Mouse (Mus musculus) monocyte, adult 2 months (primary cell): ENCODE results near the gene Abhd17a.
A peak's percentile ranks its signal among the peaks of the same experiment; 100 is the strongest.

Experiments used
- DNase-seq, 2 experiments: peaks; one replicate each; pipeline ENCODE4 v3.0.0; 2022; ENCODE audit warnings: low spot score in 2 of 2, low read depth in 1 of 2

The Abhd17a gene

DNA sequence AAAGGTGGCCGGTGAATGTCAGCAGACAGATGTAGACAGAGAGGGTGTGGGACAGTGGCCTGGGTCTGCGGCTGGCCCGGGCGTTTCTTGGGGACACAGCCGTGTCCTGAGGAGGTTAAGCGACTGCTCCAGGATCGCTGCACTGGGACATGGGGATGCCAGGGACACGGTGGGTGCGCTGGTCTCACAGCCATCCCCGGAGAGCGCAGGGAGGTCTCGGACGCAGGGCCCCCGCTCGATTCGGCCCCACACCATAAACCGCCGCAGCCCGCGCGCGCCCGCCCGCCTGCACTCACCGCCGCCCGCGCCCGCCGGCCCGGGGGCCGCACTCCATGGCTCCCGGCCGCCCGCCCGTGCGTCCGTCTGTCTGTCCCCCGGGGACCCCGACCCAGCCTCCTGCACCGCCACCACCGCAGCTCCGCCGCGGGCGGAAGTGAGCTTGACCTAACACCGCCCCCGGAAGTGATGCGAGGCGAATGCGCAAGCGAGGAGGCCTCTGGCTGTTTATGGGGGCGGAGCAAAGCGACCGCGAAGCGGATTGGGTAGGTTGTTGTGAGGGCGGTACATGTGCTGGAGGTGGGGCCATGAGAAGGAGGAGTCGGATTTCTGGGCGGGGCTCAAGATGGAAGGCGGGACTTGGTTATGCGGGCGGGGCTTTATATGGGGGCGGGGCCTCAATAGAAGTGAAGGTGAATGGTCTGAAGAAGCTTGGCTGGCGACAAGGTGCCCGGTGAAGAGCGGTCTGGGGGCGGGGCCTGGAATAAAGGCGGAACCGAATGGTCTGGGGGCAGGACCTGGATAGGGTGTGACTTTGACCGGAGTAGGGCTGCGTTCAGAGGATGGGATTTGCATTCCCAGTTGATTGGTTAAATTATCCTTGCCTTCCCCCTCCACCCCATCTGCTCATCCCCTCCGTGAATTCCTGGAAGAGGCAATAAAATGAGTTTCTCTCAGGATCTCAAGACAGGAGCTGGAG lies at the start of gene Abhd17a:
Gene Abhd17a (minus strand): TSS at position 463 of the 976 bp plus-strand sequence.
- DNase-seq: peak; percentile 81 to 88

- DNase-seq: no peak
These were observed 45.2 kb upstream of the Abhd17a start for GRCm38 (mm10) chr10:80635345-80635744.

DNA sequence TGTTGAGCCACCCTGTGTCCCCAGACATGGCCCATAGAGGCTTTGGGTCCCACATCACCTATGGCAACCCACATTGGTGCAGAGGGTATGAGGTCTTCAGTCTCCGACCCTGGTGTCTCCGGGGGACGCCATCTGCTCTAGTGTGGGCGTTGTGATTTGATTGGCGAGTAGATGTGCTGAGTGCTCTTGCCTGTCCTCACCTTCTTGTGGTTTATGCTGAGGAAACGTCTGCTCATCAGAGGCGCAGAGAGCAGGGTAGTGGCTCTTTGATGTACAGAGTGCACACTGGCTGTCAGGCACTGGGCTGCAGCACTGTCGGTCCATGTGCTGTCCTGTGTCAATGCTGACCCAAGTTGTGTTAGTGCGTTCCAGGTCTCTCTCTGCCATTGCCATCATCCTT lies 38.8 kb upstream of the Abhd17a start:
- DNase-seq: no peak

DNA sequence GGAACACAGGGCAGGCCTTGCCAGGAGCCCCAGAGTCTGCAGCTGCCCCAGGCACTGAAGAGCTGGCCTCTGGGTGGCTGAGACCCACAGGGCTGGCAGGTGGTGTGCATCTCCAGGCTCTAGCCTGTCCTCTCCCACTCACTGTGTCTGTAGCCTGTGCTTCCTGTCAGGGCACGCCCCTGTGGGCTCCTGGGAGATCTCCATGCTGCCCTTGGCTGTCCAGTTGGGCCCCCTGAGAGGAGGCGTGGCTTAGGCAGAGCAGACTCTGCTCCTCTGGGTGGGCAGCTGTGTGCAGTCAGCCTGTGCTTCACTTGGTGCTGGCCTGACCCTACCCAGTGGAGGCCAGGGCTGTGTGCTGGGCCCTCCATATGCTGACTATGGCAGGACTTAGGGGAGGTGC lies 37.5 kb upstream of the Abhd17a start:
- no peak for DNase-seq

DNA sequence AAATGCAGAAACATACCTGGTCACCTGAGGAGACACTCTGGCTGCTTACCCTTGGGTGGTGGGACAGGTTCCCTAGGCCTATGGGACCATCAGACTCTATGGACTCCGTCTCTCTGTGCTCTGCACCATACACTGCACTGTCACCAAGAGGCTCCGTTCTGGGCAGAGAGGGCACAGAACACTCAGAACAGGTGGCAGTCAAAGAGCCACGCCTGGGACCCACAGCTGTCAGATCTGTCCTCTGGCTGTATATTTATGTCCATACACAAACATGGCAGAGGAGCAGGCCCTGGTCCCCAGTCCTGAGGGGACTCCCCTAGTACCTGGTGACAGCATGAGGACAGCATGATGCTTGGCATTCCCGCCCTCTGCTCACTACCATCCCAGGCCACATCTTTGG lies 35.6 kb upstream of the Abhd17a start:
- DNase-seq: no peak

DNA sequence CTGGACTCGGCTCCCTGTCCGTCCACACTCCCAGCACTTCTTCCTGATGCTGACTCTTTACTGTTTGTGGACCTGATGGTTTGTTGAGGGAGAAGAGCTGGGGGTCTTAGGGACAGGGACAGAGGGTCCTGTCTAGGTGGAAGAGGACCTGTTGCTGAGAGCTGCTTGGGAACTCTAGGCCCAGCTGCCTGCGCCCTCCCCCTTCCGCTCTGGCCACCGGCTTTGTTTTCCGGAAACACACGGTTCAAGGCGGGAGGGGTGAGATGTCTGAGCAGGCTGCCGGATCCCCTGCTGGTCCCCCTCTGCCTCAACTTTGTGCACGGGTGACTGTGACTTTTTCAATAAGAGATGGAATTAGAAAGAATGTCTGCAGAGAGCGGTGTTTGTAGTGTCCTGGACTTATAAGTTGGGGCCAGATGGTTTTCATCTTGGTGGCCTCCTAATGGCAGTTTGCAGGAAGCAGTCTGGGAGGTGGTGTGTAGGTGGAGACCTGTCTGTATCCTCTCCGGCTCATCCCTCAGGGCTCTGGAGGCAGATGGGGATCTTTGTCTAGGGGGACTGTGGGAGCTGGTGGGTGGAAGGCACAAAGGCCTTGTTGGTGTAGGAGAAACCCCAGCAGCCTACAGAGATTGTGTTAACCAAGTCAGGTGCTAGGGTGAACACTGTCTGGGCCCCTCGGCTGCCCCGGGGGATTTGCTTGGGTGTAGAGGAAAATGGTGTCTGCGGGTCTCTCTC lies 33.5 kb upstream of the Abhd17a start:
- DNase-seq: peak in 1 of 2 experiments; percentile 48

GRCm38 (mm10) chr10:80622661-80623456 lies 32.7 kb upstream of the Abhd17a start, which contains the start of gene Csnk1g2:
TSS of gene Csnk1g2 (plus strand) at chr10:80622838.
- DNase-seq: peak in 1 of 2 experiments; percentile 18

DNA sequence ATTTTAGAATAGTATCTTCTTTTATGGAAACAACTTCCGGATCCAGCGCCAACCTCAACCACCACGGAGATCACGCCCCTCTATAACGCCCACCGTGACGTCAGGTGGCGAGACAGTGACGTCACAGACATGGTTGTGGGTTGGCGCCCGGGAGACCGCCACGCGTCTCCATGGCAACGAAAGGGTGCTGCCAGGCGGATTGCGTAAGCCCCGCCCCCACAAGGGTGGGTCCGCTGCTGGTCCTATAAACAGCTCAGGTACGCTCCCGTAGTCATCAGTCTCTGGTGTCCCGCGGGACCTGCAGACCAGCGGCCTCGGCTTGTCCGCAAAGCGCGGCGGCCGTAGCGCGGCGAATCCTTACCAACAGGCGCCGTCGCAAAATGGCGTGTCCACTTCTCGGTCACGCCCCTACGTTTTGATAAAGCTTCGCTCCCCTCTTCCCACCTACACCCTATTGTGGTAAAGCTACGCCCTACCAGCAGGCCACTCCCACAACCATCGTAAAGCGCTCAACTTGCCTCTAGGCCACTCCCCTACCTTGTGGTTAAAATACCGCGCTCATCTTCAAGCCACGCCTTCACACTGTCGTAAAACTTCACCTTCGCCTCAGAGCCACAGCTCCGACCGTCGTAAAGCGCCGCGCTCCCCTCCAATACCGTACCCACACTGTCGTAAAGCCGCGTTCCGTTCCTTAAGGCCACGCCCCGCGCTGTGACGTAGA lies 32.0 kb upstream of the Abhd17a start:
- peak; percentile 97 to 100 for DNase-seq

DNA sequence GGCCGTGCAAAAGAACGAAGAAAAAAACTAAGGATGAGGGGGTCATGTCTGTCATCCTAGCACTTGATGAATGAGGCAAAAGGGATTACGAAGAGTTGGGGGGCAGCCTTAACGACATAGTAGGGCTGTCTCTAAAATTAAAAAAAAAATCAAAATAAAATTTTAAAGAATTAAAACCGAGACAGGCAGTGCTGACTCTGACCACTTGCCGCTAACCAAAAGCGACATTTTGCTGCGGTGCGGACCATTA lies 31.5 kb upstream of the Abhd17a start:
- DNase-seq: no peak

- DNase-seq: no peak
These were observed 30.9 kb upstream of the Abhd17a start for GRCm38 (mm10) chr10:80620796-80621689.

DNA sequence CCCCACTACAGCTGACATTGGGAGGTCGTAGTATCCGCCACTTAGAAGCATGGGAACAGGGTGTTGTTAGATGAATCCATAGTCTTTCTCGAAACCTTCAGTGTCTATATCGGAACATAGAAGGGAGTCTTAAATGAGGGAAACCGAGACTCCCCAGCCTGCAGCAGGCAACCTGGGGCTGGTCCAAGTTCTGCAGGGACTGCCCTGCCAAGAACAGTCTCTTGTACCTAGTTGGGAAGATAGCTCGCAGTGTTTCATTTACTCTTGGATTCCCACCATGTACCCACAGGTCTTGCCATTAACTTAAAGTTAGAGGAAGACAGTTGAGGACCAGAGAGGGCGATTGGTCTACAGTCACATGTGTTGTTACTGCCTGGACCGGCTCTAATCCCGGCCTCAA lies 30.2 kb upstream of the Abhd17a start:
- no peak for DNase-seq

DNA sequence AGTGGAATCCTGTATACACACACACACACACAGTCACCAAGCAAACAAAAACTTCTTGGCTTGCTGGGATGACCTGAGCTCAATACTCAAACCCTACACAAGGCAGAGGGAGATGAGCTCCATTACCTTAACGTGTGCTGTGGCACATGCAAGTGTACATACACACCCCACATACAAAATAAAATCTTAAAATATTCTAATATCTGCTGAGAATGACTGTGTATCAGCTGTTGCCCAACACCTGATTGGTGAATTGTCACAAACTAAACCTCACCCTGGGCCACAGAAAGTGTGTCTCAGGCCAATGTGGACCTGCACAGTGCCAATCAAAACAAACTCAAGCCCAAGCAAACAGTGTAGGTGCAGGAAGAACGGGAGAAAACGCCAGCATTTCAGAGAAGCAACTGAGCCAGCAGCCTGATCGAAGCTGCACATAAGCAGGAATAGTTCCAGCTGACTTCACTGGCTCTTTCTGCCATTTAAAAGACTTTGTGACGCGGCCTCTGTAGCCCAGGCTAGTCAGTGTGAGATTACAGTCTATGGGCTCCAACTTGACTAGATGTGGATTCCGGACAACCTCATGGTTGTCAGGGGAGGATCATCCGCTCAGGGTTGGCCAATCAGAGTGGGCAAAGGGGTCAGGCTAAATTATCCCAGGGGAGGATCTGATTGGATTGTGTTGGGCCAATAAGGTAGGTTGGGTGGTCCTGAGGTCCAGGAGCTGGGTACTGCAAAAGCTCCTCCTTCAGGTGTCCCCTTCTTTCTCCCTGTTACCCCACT lies 29.5 kb upstream of the Abhd17a start:
- no peak for DNase-seq

DNA sequence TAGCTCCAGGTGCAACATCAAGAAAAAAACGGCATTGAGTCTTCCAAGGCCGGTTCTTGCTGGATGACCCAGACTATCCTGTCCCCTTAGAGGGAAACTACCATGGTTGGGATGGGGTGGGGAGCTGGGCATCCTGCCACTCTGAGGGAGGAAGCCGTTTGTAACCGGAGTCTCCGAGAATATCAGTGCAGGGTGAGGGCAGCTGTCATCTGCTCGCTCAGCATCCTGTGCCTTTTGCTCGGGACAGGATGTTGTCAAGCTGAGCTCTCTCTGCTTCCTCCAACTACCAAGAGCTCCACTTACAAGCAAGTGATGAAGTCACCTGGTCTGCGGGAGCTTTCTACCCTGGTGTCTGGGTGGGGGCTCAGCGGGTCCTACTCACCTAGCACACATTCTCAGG lies 28.0 kb upstream of the Abhd17a start:
- DNase-seq: no peak

GRCm38 (mm10) chr10:80614351-80614750 lies 24.2 kb upstream of the Abhd17a start:
- no peak for DNase-seq

DNA sequence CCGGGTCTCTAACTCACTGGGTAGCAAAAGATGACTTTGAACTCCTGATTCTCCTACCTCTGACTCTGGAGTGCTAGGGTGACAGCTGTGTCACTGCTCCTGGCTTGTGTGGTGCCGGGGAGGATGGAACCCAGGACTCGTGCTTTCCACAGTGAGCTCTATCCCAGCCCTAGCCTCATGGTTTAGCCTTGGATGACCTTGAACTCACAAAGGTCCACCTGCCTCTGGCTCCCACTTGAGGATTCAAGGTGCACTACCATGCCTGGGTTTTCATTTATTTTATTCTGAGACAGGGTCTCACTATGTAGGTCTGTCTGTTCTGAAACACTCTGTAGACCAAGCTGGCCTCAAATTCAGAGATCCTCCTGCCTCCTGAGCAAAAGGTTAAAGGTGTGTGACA lies 23.7 kb upstream of the Abhd17a start:
- no peak for DNase-seq

GRCm38 (mm10) chr10:80611905-80612304 lies 21.8 kb upstream of the Abhd17a start:
- no peak for DNase-seq

GRCm38 (mm10) chr10:80611024-80611423 lies 20.9 kb upstream of the Abhd17a start:
- DNase-seq: no peak

GRCm38 (mm10) chr10:80610116-80610785 lies 20.1 kb upstream of the Abhd17a start:
- no peak for DNase-seq
